Comparison of ENCODE assay signal across 9 mouse cellular contexts in the genomic region with DNA sequence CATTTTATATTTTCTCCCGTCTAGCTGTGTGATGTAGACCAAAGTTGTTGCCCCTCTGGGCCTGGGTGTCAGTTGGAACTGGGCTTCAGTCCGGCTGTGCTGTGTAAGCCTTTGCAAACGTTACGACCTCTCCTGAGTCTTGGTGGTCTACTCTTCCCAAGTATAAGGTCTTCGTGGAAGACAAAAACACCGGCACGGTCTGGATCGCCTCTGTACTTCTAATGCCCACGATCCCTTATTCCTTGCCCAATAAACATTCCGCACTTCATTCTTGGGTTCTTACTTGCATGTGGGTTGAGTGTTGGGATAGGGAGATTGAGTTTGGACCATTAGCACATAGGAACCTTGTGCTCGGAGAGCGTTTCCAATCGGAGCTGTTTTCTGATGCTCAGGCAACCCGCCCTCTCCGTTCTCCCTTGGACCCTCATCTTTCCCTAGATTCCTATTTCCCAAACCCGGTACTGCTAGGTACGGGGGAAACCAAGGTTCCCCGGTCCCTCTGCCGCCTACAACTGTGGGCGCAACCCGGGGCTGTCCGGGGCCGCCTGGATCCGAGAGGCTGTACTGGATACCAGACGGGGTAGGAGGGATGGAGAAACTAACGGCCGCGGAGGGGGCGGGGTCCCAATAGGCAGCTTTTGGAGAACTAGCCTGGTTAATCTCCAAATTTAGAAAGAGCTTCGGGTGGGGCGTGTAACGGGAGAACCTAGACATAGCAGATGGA. TPM values are rescaled to one million over a fixed set of nuclear protein-coding genes. Genes with fewer than 3 reads are reported as not detected.
DNase-seq lines count a peak whose midpoint lies in the region; ATAC-seq and TF ChIP-seq lines count a peak whose summit lies in the region.
"Had no signal": no experiment of that assay in that cellular context is flagged by ENCODE, and none has a peak within 500 bp of the region (broad histone marks: within the 10 kb centered on the region; RNA-seq: fewer than 3 reads in every experiment).

No protein-coding gene starts in this region.

- peaks cover 70% of the 10 kb centered on the region for H3K27me3 ChIP-seq in heart, embryonic 12.5 days (replicated peaks)
- peaks cover 43% of the 10 kb centered on the region for H3K27me3 ChIP-seq in thymus, adult 2 months (ENCODE audit: control insufficient read depth, insufficient read depth, low read length)
- H3K27me3 ChIP-seq in intestine, embryonic 16.5 days (replicated peaks; ENCODE audit: control insufficient read depth, insufficient read depth, low read length) = peaks cover 64% of the 10 kb centered on the region
- peaks cover 24% of the 10 kb centered on the region for H3K27me3 ChIP-seq in neural tube, embryonic 15.5 days (replicated peaks)

- WGBS in heart, embryonic 12.5 days = 7% methylated on average over 32 of the region's 32 CpGs
- 28% methylated on average over 32 of the region's 32 CpGs for WGBS in thymus, adult 2 months
- 13% methylated on average over 32 of the region's 32 CpGs for WGBS in intestine, embryonic 16.5 days
- 8% methylated on average over 32 of the region's 32 CpGs for WGBS in neural tube, embryonic 15.5 days

- H3K4me1 ChIP-seq in heart, embryonic 12.5 days (replicated peaks) = peaks cover 41% of the 10 kb centered on the region
- H3K4me1 ChIP-seq in thymus, adult 2 months (replicated peaks; ENCODE audit: control insufficient read depth, insufficient read depth, low read length) = peaks cover 24% of the 10 kb centered on the region
- H3K4me1 ChIP-seq in intestine, embryonic 16.5 days (ENCODE audit: control insufficient read depth, insufficient read depth, low read length) = peaks cover 38% of the 10 kb centered on the region
- peaks cover 74% of the 10 kb centered on the region for H3K4me1 ChIP-seq in neural tube, embryonic 15.5 days

- no peak for DNase-seq in heart, adult 8-10 months (ENCODE audit: low spot score)
- DNase-seq in thymus, postnatal 14 days = peak; percentile 5
- DNase-seq in thymus, adult 2 months = no peak
- DNase-seq in thymus, postnatal 36 days = no peak
- DNase-seq in thymus, adult 18-20 months = no peak

- H3K4me3 ChIP-seq in heart, embryonic 12.5 days = peak overlapping the region; percentile 91
- H3K4me3 ChIP-seq in thymus, adult 2 months (ENCODE audit: control insufficient read depth, insufficient read depth, low read length) = no peak overlapping the region
- peak overlapping the region; percentile 76 for H3K4me3 ChIP-seq in intestine, embryonic 16.5 days (ENCODE audit: low read length)
- peak overlapping the region; percentile 66 for H3K4me3 ChIP-seq in neural tube, embryonic 15.5 days (replicated peaks)

- H3K9me3 ChIP-seq in heart, embryonic 12.5 days (replicated peaks) = no peaks in the 10 kb centered on the region
- no peaks in the 10 kb centered on the region for H3K9me3 ChIP-seq in intestine, embryonic 16.5 days (ENCODE audit: control insufficient read depth, low read length)
- H3K9me3 ChIP-seq in neural tube, embryonic 15.5 days (replicated peaks) = no peaks in the 10 kb centered on the region

- no peak overlapping the region for H3K27ac ChIP-seq in heart, embryonic 12.5 days (ENCODE audit: poor library complexity, severe bottlenecking)
- H3K27ac ChIP-seq in thymus, adult 2 months (ENCODE audit: control insufficient read depth, insufficient read depth, low read length) = no peak overlapping the region
- H3K27ac ChIP-seq in intestine, embryonic 16.5 days (ENCODE audit: low read length) = no peak overlapping the region
- H3K27ac ChIP-seq in neural tube, embryonic 15.5 days (replicated peaks) = peak overlapping the region; percentile 41; the same call in 1 of the 2 replicates

- no peak for ATAC-seq in heart, embryonic 12.5 days (ENCODE audit: insufficient number of reproducible peaks, low FRiP score)
- no peak for ATAC-seq in intestine, embryonic 16.5 days
- ATAC-seq in neural tube, embryonic 15.5 days (ENCODE audit: low FRiP score) = no peak

- H3K4me2 ChIP-seq in heart, embryonic 12.5 days = peak overlapping the region; percentile 88
- H3K4me2 ChIP-seq in intestine, embryonic 16.5 days (ENCODE audit: low read depth, low read length) = peak overlapping the region; percentile 87
- H3K4me2 ChIP-seq in neural tube, embryonic 15.5 days = peak overlapping the region; percentile 92

- no peak for TF ChIP-seq CTCF in thymus, adult 2 months (IDR thresholded peaks at IDR 0.05; ENCODE audit: borderline replicate concordance, control insufficient read depth, extremely low read depth, insufficient read depth, low read length, poor library complexity)

- H3K9ac ChIP-seq in heart, embryonic 12.5 days = peak overlapping the region; percentile 47
- H3K9ac ChIP-seq in intestine, embryonic 16.5 days (ENCODE audit: low read depth, low read length) = peak overlapping the region; percentile 67
- peak overlapping the region; percentile 85 for H3K9ac ChIP-seq in neural tube, embryonic 15.5 days (replicated peaks)

- no peak for TF ChIP-seq POLR2A in thymus, adult 2 months (IDR thresholded peaks at IDR 0.05; ENCODE audit: control insufficient read depth, extremely low read depth, insufficient read depth, low read length, poor library complexity)

- no peaks in the 10 kb centered on the region for H3K36me3 ChIP-seq in heart, embryonic 12.5 days
- H3K36me3 ChIP-seq in thymus, adult 2 months (ENCODE audit: control insufficient read depth, insufficient read depth, low read length) = no peaks in the 10 kb centered on the region
- no peaks in the 10 kb centered on the region for H3K36me3 ChIP-seq in intestine, embryonic 16.5 days (ENCODE audit: control insufficient read depth, insufficient read depth, low read length)
- no peaks in the 10 kb centered on the region for H3K36me3 ChIP-seq in neural tube, embryonic 15.5 days
- H3K36me3 ChIP-seq: G1E had no signal

RNA-seq across cellular contexts. Expression of gene Zfp580, which starts 2.3 kb away (rescaled TPM):
- 16.6 and 17.7 TPM in 2 replicates for polyA plus RNA-seq in heart, embryonic 12.5 days (2016; fragmentation: Nextera tagmentation; extraction: Ambion mirVana)
- total RNA-seq in heart, adult 8-10 months (2022) = 1 to 10 TPM; 3.2 to 4.4 (median 4.0) TPM
- 29.9 and 42.3 TPM in 2 replicates for polyA plus RNA-seq in thymus, adult 2 months (2012; rRNA removed)
- polyA plus RNA-seq in intestine, embryonic 16.5 days (2015; fragmentation: Nextera tagmentation; extraction: Ambion mirVana) = 18.2 and 20.2 TPM in 2 replicates
- polyA plus RNA-seq in neural tube, embryonic 15.5 days (2015; fragmentation: Nextera tagmentation; extraction: Ambion mirVana) = 90.7 and 101 TPM in 2 replicates

RNA-seq across cellular contexts. Expression of gene U2af2, which starts 8.3 kb away (rescaled TPM):
- 81.7 and 83.9 TPM in 2 replicates for polyA plus RNA-seq in heart, embryonic 12.5 days (2016; fragmentation: Nextera tagmentation; extraction: Ambion mirVana)
- total RNA-seq in heart, adult 8-10 months (2022) = 10 to 100 TPM; 61.7 to 69.8 (median 64.9) TPM
- 437 and 438 TPM in 2 replicates for polyA plus RNA-seq in thymus, adult 2 months (2012; rRNA removed)
- polyA plus RNA-seq in intestine, embryonic 16.5 days (2015; fragmentation: Nextera tagmentation; extraction: Ambion mirVana) = 107 and 112 TPM in 2 replicates
- 94.2 and 105 TPM in 2 replicates for polyA plus RNA-seq in neural tube, embryonic 15.5 days (2015; fragmentation: Nextera tagmentation; extraction: Ambion mirVana)

RNA-seq across cellular contexts. Expression of gene Zfp784, which starts 15.4 kb away (rescaled TPM):
- 3.6 and 4.9 TPM in 2 replicates for polyA plus RNA-seq in heart, embryonic 12.5 days (2016; fragmentation: Nextera tagmentation; extraction: Ambion mirVana)
- total RNA-seq in heart, adult 8-10 months (2022) = 1 to 10 TPM; 4.9 to 7.4 (median 6.0) TPM
- 5.2 and 6.3 TPM in 2 replicates for polyA plus RNA-seq in thymus, adult 2 months (2012; rRNA removed)
- polyA plus RNA-seq in intestine, embryonic 16.5 days (2015; fragmentation: Nextera tagmentation; extraction: Ambion mirVana) = 7.9 and 8.0 TPM in 2 replicates
- polyA plus RNA-seq in neural tube, embryonic 15.5 days (2015; fragmentation: Nextera tagmentation; extraction: Ambion mirVana) = 7.7 and 9.0 TPM in 2 replicates

RNA-seq across cellular contexts. Expression of gene 4632433K11Rik, which starts 19.7 kb away (rescaled TPM):
- polyA plus RNA-seq in heart, embryonic 12.5 days (2016; fragmentation: Nextera tagmentation; extraction: Ambion mirVana) = not detected in 2 replicates
- total RNA-seq in heart, adult 8-10 months (2022) = under 1 TPM in 1 of 4 experiments, not detected in 3; 0.37 TPM
- not detected in 2 replicates for polyA plus RNA-seq in thymus, adult 2 months (2012; rRNA removed)
- not detected in 2 replicates for polyA plus RNA-seq in intestine, embryonic 16.5 days (2015; fragmentation: Nextera tagmentation; extraction: Ambion mirVana)
- polyA plus RNA-seq in neural tube, embryonic 15.5 days (2015; fragmentation: Nextera tagmentation; extraction: Ambion mirVana) = not detected in 2 replicates
- polyA plus RNA-seq: G1E had no signal

RNA-seq across cellular contexts. Expression of gene Epn1, which starts 26.4 kb away (rescaled TPM):
- 52.1 TPM in 2 replicates for polyA plus RNA-seq in heart, embryonic 12.5 days (2016; fragmentation: Nextera tagmentation; extraction: Ambion mirVana)
- 100 to 1,000 TPM; 164 to 192 (median 185) TPM for total RNA-seq in heart, adult 8-10 months (2022)
- 230 and 280 TPM in 2 replicates for polyA plus RNA-seq in thymus, adult 2 months (2012; rRNA removed)
- 75.0 and 87.4 TPM in 2 replicates for polyA plus RNA-seq in intestine, embryonic 16.5 days (2015; fragmentation: Nextera tagmentation; extraction: Ambion mirVana)
- 92.5 and 105 TPM in 2 replicates for polyA plus RNA-seq in neural tube, embryonic 15.5 days (2015; fragmentation: Nextera tagmentation; extraction: Ambion mirVana)
